Mouse (Mus musculus) kidney, embryonic 16.5 days (tissue): ENCODE measurements around the gene Vstm4. TPM values are rescaled to one million over a fixed set of nuclear protein-coding genes. Genes with fewer than 3 reads are reported as not detected.

Source experiments
- ATAC-seq: fragments of 200-750 bp; cut with Nextera tagmentation; 2 replicates; pipeline ENCODE4 v1.8.0; 2017; ENCODE audit warnings: moderate TSS enrichment; ENCODE audit not compliant: low FRiP score, low TSS enrichment
- H3K27ac ChIP-seq: fragments of 300-500 bp; sonication (generic); 2 replicates; pipeline ENCODE4 v1.5.1; 2014; ENCODE audit warnings: low read length
- H3K27me3 ChIP-seq: fragments of 300-500 bp; sonication (generic); 2 replicates; pipeline ENCODE4 v1.6.1; 2014; ENCODE audit warnings: low read length, control low read depth, mixed read lengths; ENCODE audit not compliant: insufficient read depth
- H3K36me3 ChIP-seq: fragments of 300-500 bp; sonication (generic); 2 replicates; pipeline ENCODE4 v1.6.1; 2014; ENCODE audit warnings: low read length, control low read depth, mixed read lengths; ENCODE audit not compliant: insufficient read depth
- H3K4me1 ChIP-seq: fragments of 300-500 bp; sonication (generic); 2 replicates; pipeline ENCODE4 v1.6.1; 2014; ENCODE audit warnings: low read length, control low read depth, mixed read lengths; ENCODE audit not compliant: insufficient read depth
- H3K4me2 ChIP-seq: fragments of 300-500 bp; sonication (generic); replicated peaks from 2 replicates; pipeline ENCODE4 v1.6.1; 2014; ENCODE audit warnings: low read depth, low read length
- H3K4me3 ChIP-seq: fragments of 300-500 bp; sonication (generic); 2 replicates; pipeline ENCODE4 v1.5.1; 2014; ENCODE audit warnings: mild to moderate bottlenecking, low read length
- H3K9ac ChIP-seq: fragments of 300-500 bp; sonication (generic); replicated peaks from 2 replicates; pipeline ENCODE4 v1.6.1; 2014; ENCODE audit warnings: low read length
- H3K9me3 ChIP-seq: fragments of 300-500 bp; sonication (generic); 2 replicates; pipeline ENCODE4 v1.6.1; 2016; ENCODE audit warnings: low read length, control low read depth
- WGBS: fragments of 180-500 bp; shearing (Covaris S2); extraction: QIAGEN DNeasy Blood & Tissue Kit; methylation state at CpG from one replicate; pipeline ENCODE4 v1.1.7; 2014; 5-methylcytosine and 5-hydroxymethylcytosine counted together
- polyA plus RNA-seq: library from polyadenylated mRNA; unstranded; fragments of >200 nt; fragmentation: Nextera tagmentation; extraction: Ambion mirVana; gene quantifications from 2 replicates; pipeline ENCODE4 v1.2.1, GENCODE M21; 2015

Vstm4 gene
- polyA plus RNA-seq, 1 experiment from 2014 or later: 51.8 TPM

DNA sequence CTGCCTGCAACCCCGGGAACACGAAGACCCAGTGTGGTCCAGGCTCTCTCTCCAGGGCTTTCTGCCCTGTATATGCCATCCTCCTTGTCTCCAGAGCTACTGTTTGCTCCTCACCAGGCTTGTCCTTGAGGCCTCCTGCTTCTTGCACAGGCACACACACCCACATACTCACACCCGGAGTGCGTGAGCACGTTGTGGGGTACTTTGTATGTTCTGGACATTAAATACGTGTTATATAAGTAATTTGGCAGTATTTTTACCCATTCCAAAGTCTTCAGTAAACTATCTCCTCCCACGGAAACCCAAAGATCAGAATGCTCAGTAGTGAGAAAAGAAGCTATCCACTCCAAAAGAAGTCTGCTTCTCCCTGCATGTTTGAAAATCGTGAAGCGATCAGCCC, 67.3 kb downstream of the Vstm4 start:
- H3K4me1 ChIP-seq: no peaks in the 10 kb centered on the region
- H3K36me3 ChIP-seq: no peaks in the 10 kb centered on the region
- H3K27me3 ChIP-seq: no peaks in the 10 kb centered on the region
- H3K9me3 ChIP-seq: no peaks in the 10 kb centered on the region
- no peak for ATAC-seq
- no peak overlapping the region for H3K4me3 ChIP-seq
- WGBS: 58% methylated on average over 9 of the region's 9 CpGs
- H3K27ac ChIP-seq: no peak overlapping the region
- no peak overlapping the region for H3K9ac ChIP-seq
- H3K4me2 ChIP-seq: no peak overlapping the region

GRCm38 (mm10) chr14:32931709-32932108, 75.2 kb downstream of the Vstm4 start:
- no peaks in the 10 kb centered on the region for H3K4me1 ChIP-seq
- no peak overlapping the region for H3K27ac ChIP-seq
- no peak overlapping the region for H3K4me2 ChIP-seq
- 85% methylated on average over 10 of the region's 10 CpGs for WGBS
- H3K4me3 ChIP-seq: no peak overlapping the region
- no peaks in the 10 kb centered on the region for H3K9me3 ChIP-seq
- H3K9ac ChIP-seq: no peak overlapping the region
- peaks cover 5% of the 10 kb centered on the region; the same call in 1 of the 2 replicates for H3K27me3 ChIP-seq
- no peaks in the 10 kb centered on the region for H3K36me3 ChIP-seq
- no peak for ATAC-seq

- no peaks in the 10 kb centered on the region for H3K36me3 ChIP-seq
- no peak for ATAC-seq
- H3K4me3 ChIP-seq: no peak overlapping the region
- no peak overlapping the region for H3K27ac ChIP-seq
- H3K9me3 ChIP-seq: no peaks in the 10 kb centered on the region
- H3K4me1 ChIP-seq: no peaks in the 10 kb centered on the region
- H3K4me2 ChIP-seq: no peak overlapping the region
- whole genome bisulfite sequencing: 81% methylated on average over 8 of the region's 8 CpGs
- peaks cover 5% of the 10 kb centered on the region; the same call in 1 of the 2 replicates for H3K27me3 ChIP-seq
- H3K9ac ChIP-seq: no peak overlapping the region
These were observed 75.7 kb downstream of the Vstm4 start for GRCm38 (mm10) chr14:32932220-32932619.

DNA sequence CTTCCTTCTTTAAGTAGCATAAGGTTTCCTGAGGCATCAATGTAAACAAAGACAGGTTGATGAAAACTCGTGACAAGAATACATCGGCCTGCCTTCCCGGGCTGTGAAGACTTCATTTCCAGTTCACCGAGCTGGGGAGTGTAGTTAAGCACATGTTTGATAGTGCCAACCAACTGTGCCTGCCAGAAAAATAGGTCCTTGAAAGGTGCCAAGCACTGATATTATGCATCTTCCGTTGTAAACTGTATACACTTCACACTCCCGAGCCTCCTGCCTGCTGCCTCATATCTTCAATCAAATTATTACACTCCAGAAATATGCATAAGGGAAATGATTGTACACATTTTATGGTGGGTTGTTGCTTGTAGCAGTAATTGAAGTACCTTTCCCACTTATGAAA, 77.5 kb downstream of the Vstm4 start:
- Histone ChIP-seq H3K4me2 (no peak overlapping the region), H3K9ac (no peak overlapping the region), H3K4me1 (no peaks in the 10 kb centered on the region), H3K36me3 (no peaks in the 10 kb centered on the region), H3K27ac (no peak overlapping the region), H3K9me3 (no peaks in the 10 kb centered on the region), H3K4me3 (no peak overlapping the region), H3K27me3 (peaks cover 5% of the 10 kb centered on the region; the same call in 1 of the 2 replicates)
- 60% methylated on average over 6 of the region's 6 CpGs for WGBS
- ATAC-seq: no peak

DNA sequence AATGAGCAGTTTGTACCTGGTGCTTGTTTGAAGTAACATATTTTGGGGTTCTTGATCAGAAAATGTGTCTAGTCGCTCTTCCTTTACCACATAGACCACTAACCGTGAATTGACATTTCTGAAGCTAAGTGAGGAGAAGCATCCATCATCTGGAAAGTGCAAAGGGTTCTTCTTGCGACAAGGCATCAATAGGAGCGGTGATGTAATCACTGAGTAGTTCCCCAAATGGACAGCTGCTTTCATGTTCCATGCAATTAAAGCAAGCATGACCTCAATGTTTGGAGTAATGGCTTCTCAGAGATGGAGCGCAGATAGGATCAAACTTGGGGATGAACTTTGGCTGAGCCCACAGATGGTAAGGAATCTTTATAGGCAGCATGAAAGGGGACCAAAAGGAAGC, 82.7 kb downstream of the Vstm4 start:
- 0 out of 2 replicates have a peak, but pooled peaks cover 5% of the 10 kb centered on the region for H3K27me3 ChIP-seq
- no peak overlapping the region for H3K27ac ChIP-seq
- H3K9me3 ChIP-seq: no peaks in the 10 kb centered on the region
- WGBS: 85% methylated on average over 5 of the region's 5 CpGs
- H3K4me3 ChIP-seq: no peak overlapping the region
- no peak for ATAC-seq
- H3K9ac ChIP-seq: no peak overlapping the region
- H3K4me2 ChIP-seq: no peak overlapping the region
- H3K4me1 ChIP-seq: no peaks in the 10 kb centered on the region
- no peaks in the 10 kb centered on the region for H3K36me3 ChIP-seq

DNA sequence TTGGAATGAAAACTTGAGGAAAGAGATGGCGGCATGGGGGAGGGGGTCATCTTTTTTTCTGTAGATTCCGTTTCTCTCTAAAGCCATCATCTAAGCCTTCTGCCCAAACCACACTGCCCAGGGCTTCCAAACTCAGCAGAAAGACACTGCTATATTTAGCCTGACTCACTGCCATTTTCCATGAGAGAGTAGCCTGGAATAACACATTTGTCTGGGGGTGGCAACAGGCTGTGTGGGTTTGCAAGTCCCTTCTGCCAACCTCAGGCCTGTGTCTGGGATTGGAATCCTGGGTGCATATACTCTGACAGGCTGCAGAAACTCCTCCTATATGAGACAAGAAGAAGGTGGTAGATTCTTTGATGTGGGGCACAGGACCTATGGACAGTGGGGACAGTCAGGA, 91.0 kb downstream of the Vstm4 start:
- no peak overlapping the region for H3K4me3 ChIP-seq
- ATAC-seq: no peak
- 87% methylated on average over 2 of the region's 2 CpGs for WGBS
- no peaks in the 10 kb centered on the region for H3K9me3 ChIP-seq
- H3K27ac ChIP-seq: no peak overlapping the region
- peaks cover 49% of the 10 kb centered on the region for H3K27me3 ChIP-seq
- H3K4me2 ChIP-seq: no peak overlapping the region
- no peak overlapping the region for H3K9ac ChIP-seq
- H3K36me3 ChIP-seq: no peaks in the 10 kb centered on the region
- peaks cover 19% of the 10 kb centered on the region for H3K4me1 ChIP-seq

GRCm38 (mm10) chr14:32950312-32951301, 94.1 kb downstream of the Vstm4 start:
- no peaks in the 10 kb centered on the region for H3K9me3 ChIP-seq
- no peak overlapping the region for H3K9ac ChIP-seq
- no peaks in the 10 kb centered on the region for H3K36me3 ChIP-seq
- H3K27ac ChIP-seq: peak overlapping the region; percentile 80
- H3K4me3 ChIP-seq: no peak overlapping the region
- H3K4me2 ChIP-seq: peak overlapping the region; percentile 25; the same call in 1 of the 2 replicates
- H3K27me3 ChIP-seq: peaks cover 58% of the 10 kb centered on the region
- 14% methylated on average over 20 of the region's 20 CpGs for WGBS
- ATAC-seq: peak; percentile 91
- peaks cover 19% of the 10 kb centered on the region for H3K4me1 ChIP-seq

- ATAC-seq: no peak
- Histone ChIP-seq H3K27me3 (peaks cover 34% of the 10 kb centered on the region), H3K4me1 (peaks cover 15% of the 10 kb centered on the region), H3K9ac (no peak overlapping the region), H3K4me3 (no peak overlapping the region), H3K27ac (no peak overlapping the region), H3K36me3 (no peaks in the 10 kb centered on the region), H3K9me3 (no peaks in the 10 kb centered on the region), H3K4me2 (no peak overlapping the region)
- 61% methylated on average over 8 of the region's 8 CpGs for WGBS
These were observed 99.9 kb downstream of the Vstm4 start for GRCm38 (mm10) chr14:32956486-32956885.

GRCm38 (mm10) chr14:32958671-32959070, 102.1 kb downstream of the Vstm4 start:
- H3K9me3 ChIP-seq: no peaks in the 10 kb centered on the region
- no peak overlapping the region for H3K9ac ChIP-seq
- peaks cover 25% of the 10 kb centered on the region for H3K27me3 ChIP-seq
- peaks cover 9% of the 10 kb centered on the region for H3K4me1 ChIP-seq
- no peak overlapping the region for H3K4me2 ChIP-seq
- WGBS: 16% methylated on average over 8 of the region's 8 CpGs
- no peak overlapping the region for H3K4me3 ChIP-seq
- no peaks in the 10 kb centered on the region for H3K36me3 ChIP-seq
- no peak overlapping the region for H3K27ac ChIP-seq
- no peak for ATAC-seq

- no peak for ATAC-seq
These were observed 103.9 kb downstream of the Vstm4 start for GRCm38 (mm10) chr14:32960481-32960880.

More at GRCm38 (mm10) chr14:32960481-32960880, 103.9 kb downstream of the Vstm4 start:
- Histone ChIP-seq H3K27me3 (peaks cover 15% of the 10 kb centered on the region), H3K27ac (no peak overlapping the region), H3K4me2 (no peak overlapping the region), H3K36me3 (no peaks in the 10 kb centered on the region), H3K9ac (no peak overlapping the region), H3K4me1 (peaks cover 9% of the 10 kb centered on the region), H3K9me3 (no peaks in the 10 kb centered on the region), H3K4me3 (no peak overlapping the region)
- WGBS: 47% methylated on average over 5 of the region's 5 CpGs
